Mouse (Mus musculus): ENCODE measurements around the gene Zfp160.
A peak's percentile ranks its signal among the peaks of the same experiment; 100 is the strongest.
"Not testable (repeated sequence)": the region's sequence is repeated elsewhere in the genome, so short reads cannot be mapped to it uniquely, and the experiment has no call there.

Gene Zfp160

DNA sequence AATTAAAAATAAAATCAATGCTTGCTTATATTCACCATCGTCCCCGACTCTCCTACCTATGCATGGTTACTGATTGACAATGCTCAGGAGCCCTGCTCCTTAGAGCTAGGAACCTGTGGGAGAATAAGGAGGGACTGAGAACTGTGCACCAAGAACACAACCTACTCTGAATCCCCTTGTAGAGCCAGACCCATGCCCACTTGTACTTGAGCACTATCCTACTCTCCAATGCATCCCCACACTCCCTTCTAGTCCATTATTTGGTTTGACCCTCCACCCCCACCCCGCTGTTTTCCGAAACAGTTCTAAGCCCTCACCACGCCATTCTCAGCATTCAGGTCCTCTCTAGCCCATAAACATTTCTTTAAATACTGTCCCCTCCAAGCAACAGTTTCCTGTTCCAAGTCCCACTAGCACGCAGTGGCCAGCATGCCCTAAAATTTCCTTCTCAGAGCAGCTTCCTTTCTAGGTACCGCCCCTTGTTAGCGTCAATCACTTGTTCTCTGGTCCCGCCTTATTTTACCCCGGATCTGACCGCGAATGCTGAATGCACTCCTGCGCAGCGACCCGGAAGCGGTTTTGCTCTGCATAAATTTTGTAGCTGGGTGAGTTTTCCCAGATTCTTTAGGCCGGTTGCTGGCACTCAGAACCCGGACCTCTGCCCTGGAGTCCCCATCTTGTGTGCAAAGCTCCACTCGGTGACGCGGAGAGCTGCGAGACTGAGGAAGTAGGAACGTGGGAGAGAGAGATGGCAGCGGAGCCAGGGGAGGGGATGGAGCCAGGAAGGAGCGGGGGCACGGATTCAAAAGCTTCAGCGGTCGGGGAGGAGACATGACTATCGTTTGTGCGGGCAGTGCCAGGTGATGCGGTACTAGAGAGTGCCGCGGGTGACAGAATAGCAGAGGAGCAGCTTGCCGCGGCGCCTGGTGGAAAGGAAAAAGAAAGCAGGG, at the start of gene Zfp160:
Gene Zfp160, plus strand, starts transcription at position 522 of the 950 bp plus-strand sequence.
- DNase-seq (ENCODE audit: low read depth, low spot score), result peak; percentile 70

DNA sequence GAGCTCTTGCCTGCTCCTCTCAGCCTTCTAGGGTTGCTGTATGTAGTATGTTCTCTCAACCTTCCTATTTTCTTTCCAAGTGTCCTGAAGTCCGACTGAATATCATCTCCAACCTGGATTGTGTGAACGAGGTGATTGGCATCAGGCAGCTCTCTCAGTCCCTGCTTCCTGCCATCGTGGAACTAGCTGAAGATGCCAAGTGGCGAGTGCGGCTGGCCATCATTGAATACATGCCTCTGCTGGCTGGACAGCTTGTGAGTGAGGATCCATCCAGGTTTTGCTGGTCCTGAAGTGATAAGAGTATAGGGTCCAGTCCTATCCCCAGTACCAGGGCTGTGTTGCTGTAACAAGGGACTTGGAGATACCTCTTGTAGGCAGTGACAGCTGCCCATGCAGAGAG, 48.3 kb upstream of the Zfp160 start:
- no peak for DNase-seq (ENCODE audit: low read depth, low spot score)

DNA sequence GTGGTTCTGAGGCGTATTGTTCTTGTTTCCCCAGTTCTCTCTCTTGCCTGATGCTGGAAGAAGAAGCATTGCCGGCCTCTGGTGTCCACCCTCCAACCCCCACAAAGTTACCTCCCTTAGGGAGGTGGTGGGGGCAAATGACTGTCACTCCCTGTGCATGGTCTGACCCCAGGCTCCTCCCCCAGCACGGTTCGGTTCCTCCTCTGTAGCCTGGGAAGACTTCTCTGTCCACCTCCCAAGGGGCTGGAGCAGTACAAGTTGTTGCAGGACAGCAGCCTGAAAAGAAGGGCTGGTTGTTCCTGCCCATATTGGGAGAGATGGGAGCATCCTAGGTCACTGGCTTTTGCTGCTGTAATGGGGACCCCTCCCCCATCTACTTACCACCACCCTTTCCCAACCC, 43.3 kb upstream of the Zfp160 start:
- DNase-seq (ENCODE audit: low read depth, low spot score), result no peak

DNA sequence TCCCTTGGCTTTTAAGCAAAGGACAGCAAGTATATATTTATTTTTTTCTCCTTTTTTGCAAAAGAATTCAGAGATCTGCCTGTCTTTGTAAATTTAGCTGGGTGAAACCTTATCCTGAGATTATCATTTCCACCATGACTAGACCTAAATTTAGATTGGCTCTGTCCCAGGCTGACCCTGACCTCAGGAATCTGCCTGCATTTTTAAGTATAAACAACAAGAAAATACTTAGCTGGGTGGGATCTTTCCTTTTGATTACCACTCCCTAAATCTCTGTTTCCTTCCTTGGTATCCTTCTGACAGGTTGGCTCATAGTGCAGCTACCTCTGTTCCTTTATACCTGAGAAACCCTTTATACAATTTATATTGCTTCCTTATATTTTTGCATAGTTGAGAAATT, 42.0 kb upstream of the Zfp160 start:
- DNase-seq (ENCODE audit: low read depth, low spot score), result no peak

DNA sequence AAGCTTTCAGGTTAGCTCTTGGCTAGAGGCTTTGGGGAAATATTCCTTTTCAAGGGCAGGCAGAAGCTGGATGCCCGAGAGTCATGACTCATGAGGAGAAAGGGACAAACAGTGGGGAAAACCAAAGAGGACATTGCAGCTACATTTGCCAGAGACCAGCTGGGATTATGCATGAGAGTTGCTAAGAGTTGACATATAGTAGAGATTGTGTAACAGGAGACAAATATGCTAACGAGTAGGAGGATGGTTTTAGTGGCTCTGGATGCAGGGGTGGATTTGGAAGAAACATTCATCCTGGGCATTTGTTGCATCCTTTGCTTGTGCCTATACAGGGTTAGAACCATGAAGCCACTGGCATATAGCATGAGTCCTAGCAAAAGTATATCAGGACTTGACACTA, 15.0 kb upstream of the Zfp160 start:
- DNase-seq (ENCODE audit: low read depth, low spot score), result no peak

DNA sequence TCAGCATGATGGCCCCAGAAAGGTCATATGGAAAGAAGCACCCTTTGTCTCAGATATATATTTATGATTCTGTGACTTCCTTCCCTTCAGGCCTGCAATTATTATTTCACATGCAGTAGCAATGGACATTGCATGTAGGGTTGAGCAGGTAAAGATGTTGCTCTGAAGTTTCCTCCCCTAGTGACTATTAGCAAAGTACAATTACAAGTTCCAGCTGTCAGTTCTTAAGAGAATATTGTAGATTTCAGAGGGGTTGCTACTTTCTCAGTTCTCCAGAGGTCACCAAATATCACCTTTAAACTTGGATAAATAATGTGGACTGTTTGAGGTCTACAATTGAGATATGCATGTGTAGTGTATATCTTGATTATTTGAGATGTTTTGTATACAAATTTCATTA, 12.3 kb upstream of the Zfp160 start, which contains the start of gene Vmn1r233:
Gene Vmn1r233, minus strand, starts transcription at position 101 of the 400 bp plus-strand sequence.
- DNase-seq (ENCODE audit: low read depth, low spot score), result no peak

DNA sequence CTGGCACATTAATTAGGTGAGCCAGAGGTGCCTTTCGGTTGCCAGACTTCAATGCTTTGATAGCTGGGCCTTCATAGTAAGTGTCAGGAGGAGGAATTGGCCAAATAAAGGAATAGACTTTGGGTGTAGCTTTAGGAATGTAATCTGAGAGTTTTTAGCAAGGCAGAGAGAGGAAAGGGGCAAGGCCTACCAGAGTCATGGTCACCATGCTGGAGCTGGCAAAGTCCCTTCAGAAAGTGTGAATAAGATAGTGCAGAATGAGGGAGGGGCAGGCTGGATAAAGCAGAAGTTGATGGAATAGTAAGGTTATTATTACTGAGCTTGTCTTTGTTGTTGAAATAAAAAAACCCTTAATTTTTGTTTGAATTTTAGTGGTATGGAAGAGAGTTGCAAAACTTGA, 1.0 kb downstream of the Zfp160 start:
- DNase-seq (ENCODE audit: low read depth, low spot score), result no peak

DNA sequence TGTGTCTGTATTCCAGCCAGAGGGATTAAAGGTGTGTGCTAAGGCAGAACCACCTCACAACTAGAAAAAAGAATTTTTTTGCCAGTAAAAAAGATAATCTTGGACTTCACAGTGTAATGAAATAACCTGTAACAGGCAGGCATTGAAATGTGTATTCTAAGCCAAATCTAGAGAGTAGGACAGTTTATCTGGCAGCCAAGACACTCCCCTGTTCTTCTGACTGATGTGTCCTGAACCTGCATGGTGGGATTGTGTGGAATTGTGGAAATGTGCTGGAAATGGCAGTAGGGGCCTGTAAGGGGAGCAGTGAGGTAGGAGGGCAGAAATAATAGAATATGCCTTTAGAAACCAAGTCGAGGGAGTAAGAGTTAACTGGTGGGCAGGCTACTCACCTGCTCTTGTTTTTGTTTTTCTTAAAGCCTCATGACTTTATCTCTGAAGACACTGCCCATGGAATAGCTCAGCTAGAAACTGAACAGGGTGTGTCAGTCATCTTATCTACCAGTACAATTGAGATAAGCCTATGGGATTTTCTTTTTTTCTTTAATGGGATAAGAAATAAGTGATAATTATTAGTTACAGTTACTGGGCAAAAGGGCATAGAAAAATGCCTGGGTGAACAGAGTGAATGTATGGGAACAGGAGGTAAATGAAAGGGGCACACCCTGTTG, 9.8 kb downstream of the Zfp160 start:
- DNase-seq (ENCODE audit: low read depth, low spot score), result no peak

DNA sequence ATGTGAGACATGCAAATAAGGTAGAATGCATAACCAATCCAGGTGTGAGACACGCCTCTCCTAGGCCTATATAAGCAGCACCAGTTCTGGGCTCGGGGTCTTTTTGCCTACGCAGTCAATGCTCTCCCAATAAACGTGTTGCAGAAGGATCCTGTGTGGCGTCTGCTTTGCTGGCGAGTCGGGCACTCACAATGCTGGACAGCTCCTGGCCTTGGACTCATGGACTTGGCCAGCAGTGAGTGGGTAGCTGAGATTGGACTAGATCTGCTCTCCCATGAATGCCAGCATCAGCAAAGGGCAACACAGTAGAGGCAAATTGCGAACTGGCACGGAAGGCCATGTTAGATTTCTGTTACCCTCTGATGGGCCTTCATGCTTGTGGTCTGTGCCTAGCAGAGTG, 39.3 kb downstream of the Zfp160 start:
- DNase-seq (ENCODE audit: low read depth, low spot score), result not testable (repeated sequence)

DNA sequence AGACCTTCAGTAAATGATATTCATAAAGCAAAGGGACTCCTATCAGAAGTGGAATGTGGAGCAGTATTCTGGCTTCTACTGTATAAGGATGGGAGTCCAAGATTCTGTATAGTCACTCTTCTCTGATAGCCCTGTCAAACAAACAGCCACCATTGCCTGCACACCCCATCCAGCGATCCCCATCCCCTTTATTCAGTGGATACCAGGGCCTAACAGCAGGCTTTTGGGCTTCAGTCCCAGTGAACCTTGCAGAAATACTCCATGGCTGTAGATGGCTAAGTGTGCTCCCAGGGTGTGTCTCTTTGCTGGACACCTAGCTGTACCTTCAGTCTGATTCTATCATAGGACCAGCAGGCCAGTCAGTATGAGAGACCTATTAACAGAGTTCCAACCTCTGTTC, 42.2 kb downstream of the Zfp160 start:
- no peak for DNase-seq (ENCODE audit: low read depth, low spot score)

DNA sequence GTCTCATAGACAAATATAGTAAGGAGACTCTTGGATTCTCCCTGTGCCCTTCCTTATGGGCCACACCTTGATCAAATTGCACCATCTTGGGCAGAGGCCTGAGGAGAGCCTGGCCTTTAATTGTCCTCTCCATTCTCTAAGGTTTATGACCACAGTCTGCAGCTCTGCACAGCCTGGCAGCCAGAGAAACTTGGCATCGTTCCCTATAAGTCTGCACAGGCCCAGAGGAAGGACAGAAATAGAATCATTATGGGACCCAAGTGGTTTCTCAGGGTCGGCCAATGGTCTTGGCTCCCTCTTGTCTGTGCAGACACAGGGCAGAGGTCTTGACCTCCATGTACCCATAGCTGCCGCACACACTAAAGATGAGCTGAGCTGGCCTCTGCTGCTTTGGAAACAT, 42.6 kb downstream of the Zfp160 start:
- not testable (repeated sequence) for DNase-seq (ENCODE audit: low read depth, low spot score)

DNA sequence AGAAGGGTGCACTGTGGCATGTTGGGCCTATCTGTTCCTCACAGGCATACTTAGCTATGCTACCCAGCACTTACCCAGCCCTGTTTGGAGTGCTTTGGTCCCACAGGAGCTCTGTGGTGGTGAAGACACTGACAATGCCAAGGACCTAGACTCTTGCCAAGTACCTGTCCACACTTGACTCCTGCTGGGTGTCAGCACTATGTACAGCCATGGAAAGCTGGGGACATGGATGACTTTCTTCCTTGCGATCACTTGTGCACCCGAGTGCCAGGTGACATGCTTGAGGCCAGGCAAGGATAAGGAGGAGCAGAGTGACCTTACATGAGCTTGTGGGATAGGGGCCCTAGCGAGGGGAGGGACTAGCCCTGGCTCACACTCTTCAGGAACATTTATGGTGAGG, 43.2 kb downstream of the Zfp160 start:
- not testable (repeated sequence) for DNase-seq (ENCODE audit: low read depth, low spot score)

DNA sequence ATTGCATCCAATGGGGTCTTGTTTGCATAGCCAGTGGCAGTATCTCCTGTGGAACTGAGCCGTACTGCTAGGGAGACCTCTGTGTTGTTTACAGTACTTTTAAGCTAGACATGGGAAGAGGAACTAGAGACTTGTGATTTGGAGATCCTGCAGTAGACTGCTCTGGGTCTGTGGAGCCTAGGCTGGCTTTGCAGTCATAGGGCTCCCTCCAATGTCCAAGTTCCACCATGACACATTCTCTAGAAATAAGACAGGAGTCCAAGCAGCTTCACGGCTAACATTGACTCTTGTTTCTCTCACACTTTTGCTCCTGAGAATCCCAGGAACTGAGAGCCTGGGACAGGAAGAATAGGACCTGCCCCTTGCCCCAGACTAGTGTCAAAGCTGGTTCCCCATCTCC, 44.6 kb downstream of the Zfp160 start:
- no peak for DNase-seq (ENCODE audit: low read depth, low spot score)

DNA sequence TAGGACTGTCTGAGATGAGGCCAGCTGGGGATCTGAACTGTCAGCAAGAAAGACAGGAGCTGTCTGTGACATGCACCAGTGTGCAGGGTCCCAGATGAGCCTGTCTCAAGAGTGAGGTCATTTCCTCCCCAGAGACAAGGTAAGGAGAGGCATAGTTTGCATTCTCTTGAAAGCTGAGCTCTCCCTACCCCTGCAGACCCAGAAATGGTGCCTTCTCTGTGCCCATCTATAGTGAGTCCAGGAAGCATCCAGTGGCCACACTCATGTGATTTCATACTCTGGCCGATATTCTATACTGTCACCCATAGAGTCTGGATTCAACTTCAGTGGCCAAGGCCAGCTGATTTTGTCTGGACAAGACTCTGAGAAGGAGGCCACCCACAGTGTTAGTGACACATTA, 46.4 kb downstream of the Zfp160 start:
- DNase-seq (ENCODE audit: low read depth, low spot score), result not testable (repeated sequence)

DNA sequence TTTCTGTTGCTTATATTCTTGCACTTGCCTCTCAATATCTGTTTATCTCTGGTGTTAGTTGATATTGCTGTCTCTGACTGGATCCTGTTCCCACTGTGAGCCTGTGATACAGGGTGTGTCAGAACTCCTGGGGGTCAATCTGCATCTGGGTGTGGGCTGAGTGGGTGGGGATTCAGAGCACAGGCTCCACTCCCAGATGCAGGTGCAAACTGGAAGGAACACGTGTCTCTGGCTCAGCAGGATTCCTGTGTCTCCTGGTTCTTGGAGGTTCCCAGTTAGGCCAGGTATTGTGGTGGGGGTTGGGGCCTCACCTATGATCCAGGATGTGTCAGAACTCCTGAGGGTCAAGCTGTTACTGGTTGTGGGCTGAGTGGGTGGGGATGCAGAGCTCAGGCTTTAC, 56.8 kb downstream of the Zfp160 start:
- no peak for DNase-seq (ENCODE audit: low read depth, low spot score)

DNA sequence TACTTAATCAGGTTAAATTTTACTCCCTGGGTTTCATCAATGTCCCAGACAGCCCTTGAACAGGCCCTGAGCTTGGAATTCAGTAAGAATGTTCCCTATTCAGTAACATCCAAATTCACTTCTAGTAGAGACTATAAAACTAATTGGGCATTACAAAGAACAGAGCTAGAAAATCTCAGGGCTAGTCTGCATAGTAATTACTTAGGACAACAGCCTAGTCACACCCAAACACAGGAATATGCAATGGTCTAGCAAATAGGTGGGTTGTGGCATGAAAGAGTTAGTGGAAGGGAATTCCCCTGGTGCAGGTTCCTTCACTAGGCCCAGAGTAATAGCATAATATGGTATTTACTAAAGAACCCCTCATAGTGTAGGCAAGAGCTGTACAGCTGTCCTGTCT, 58.3 kb downstream of the Zfp160 start:
- no peak for DNase-seq (ENCODE audit: low read depth, low spot score)

DNA sequence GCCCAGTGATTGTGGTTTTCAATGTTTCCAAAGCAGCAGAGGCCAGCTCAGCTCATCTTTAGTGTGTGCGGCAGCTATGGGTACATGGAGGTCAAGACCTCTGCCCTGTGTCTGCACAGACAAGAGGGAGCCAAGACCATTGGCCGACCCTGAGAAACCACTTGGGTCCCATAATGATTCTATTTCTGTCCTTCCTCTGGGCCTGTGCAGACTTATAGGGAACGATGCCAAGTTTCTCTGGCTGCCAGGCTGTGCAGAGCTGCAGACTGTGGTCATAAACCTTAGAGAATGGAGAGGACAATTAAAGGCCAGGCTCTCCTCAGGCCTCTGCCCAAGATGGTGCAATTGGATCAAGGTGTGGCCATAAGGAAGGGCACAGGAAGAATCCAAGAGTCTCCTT, 60.7 kb downstream of the Zfp160 start:
- not testable (repeated sequence) for DNase-seq (ENCODE audit: low read depth, low spot score)

DNA sequence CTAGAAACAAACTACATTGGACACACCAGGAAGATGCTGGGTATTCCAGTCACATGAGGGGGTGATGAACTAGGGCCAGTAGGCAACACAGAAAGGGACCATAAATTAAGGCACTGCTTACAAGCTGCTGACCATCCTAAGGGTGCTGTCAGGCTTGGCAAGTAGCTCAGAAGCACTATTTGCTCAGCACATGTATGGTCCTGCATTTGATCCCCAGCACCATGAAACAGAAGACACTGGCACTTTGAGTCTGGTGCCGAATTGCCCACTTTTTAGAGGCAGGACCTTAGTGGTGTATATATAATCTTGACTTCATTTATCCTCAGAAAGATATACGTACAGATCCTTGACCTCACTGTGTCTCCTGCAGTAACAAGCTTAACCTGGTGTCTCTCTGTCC, 62.3 kb downstream of the Zfp160 start:
- not testable (repeated sequence) for DNase-seq (ENCODE audit: low read depth, low spot score)

Data from skeletal muscle tissue, adult 2 months (tissue).